ENCODE assay signal across 1 mouse cellular context in genomic region chr19:29697245-29697874, GRCm38 (mm10).
TF ChIP-seq lines count a peak whose summit lies in the region.

Gene Mlana (plus strand): TSS chr19:29697824.

TF ChIP-seq in MEL, 35 proteins besides CTCF, POLR2A, EP300 and RAD21 (continued from another document):
- TF ChIP-seq SMC3 (IDR thresholded peaks at IDR 0.05; ENCODE audit: low read depth, low read length), result no peak
- no peak for TF ChIP-seq ZC3H11A (IDR thresholded peaks at IDR 0.05; ENCODE audit: low read depth, low read length)
